Mouse (Mus musculus) CH12.LX (cell line): ENCODE measurements around the gene Scml4. TPM values are rescaled to one million over a fixed set of nuclear protein-coding genes. Genes with fewer than 3 reads are reported as not detected.

Source experiments
- DNase-seq: peaks from one replicate; pipeline ENCODE4 v3.0.0-alpha.2; 2013; ENCODE audit errors: extremely low read depth
- H3K27ac ChIP-seq: 2 replicates; pipeline ENCODE4 v1.5.1; 2012; ENCODE audit warnings: low read depth, mild to moderate bottlenecking, control low read depth, moderate library complexity; ENCODE audit not compliant: insufficient read depth
- H3K27me3 ChIP-seq: replicated peaks from 2 replicates; pipeline ENCODE3; 2012; ENCODE audit warnings: inconsistent platforms
- H3K36me3 ChIP-seq, 2 experiments: replicated peaks in 1 of 2; 2 replicates each; pipeline versions ENCODE3 to v1.6.1; 2012; ENCODE audit warnings: inconsistent platforms in 1 of 2, low read length in 1 of 2, mild to moderate bottlenecking in 1 of 2, mixed read lengths in 1 of 2, moderate library complexity in 1 of 2; ENCODE audit not compliant: control insufficient read depth in 1 of 2, insufficient read depth in 1 of 2
- H3K4me1 ChIP-seq, 2 experiments: 2 replicates each; pipeline ENCODE4 v1.6.1; 2012; ENCODE audit warnings: inconsistent platforms in 1 of 2, moderate library complexity in 1 of 2; ENCODE audit not compliant: insufficient read depth in 2 of 2, control insufficient read depth in 1 of 2
- H3K4me2 ChIP-seq: 2 replicates; pipeline ENCODE4 v1.6.1; 2012; ENCODE audit warnings: low read depth, mild to moderate bottlenecking, control low read depth; ENCODE audit not compliant: poor library complexity, insufficient read depth, severe bottlenecking
- H3K4me3 ChIP-seq, 3 experiments: fragments of 150-350 bp in 1 of 3; sonication (generic) in 1 of 3; replicated peaks in 1 of 3; 2 replicates each; pipeline versions ENCODE3 to v1.5.1; 2011 to 2012; ENCODE audit warnings: low read depth in 2 of 3, low read length in 2 of 3, mild to moderate bottlenecking in 2 of 3, moderate library complexity in 2 of 3, control low read depth in 1 of 3, improper control_type of control experiment in 1 of 3, inconsistent platforms in 1 of 3, mixed read lengths in 1 of 3; ENCODE audit not compliant: poor library complexity in 1 of 3
- H3K79me2 ChIP-seq: replicated peaks from 2 replicates; pipeline ENCODE4 v1.6.1; 2012; ENCODE audit warnings: mild to moderate bottlenecking, moderate library complexity; ENCODE audit not compliant: control insufficient read depth, poor library complexity, insufficient read depth, severe bottlenecking; ENCODE audit errors: extremely low read depth
- H3K9ac ChIP-seq: 2 replicates; pipeline ENCODE4 v1.6.1; 2012; ENCODE audit warnings: low read depth, mild to moderate bottlenecking, control low read depth, moderate library complexity; ENCODE audit not compliant: insufficient read depth
- H3K9me3 ChIP-seq: replicated peaks from 2 replicates; pipeline ENCODE3; 2012; ENCODE audit warnings: low read length, inconsistent platforms, mixed read lengths
- BHLHE40 ChIP-seq: IDR thresholded peaks from 2 replicates; pipeline ENCODE4 v1.6.1; 2011; ENCODE audit warnings: mild to moderate bottlenecking, low read depth, low read length, improper control_type of control experiment
- CHD2 ChIP-seq: IDR thresholded peaks from 2 replicates; pipeline ENCODE4 v1.6.1; 2011; ENCODE audit warnings: low read length, improper control_type of control experiment
- ELF1 ChIP-seq: IDR thresholded peaks from 2 replicates; pipeline ENCODE4 v1.6.1; 2014; ENCODE audit warnings: low read depth, mild to moderate bottlenecking, inconsistent platforms, low read length, improper control_type of control experiment
- EP300 ChIP-seq: IDR thresholded peaks from 2 replicates; pipeline ENCODE4 v1.6.1; 2011; ENCODE audit warnings: low read length, improper control_type of control experiment
- ETS1 ChIP-seq: conservative IDR thresholded peaks from 2 replicates; pipeline ENCODE4 v1.6.1; 2012; ENCODE audit warnings: low read depth, mild to moderate bottlenecking, inconsistent platforms, low read length, improper control_type of control experiment, moderate library complexity
- HCFC1 ChIP-seq: IDR thresholded peaks from 2 replicates; pipeline ENCODE4 v1.6.1; 2012; ENCODE audit warnings: low read depth, mild to moderate bottlenecking, inconsistent platforms, low read length, improper control_type of control experiment
- IRF4 ChIP-seq: IDR thresholded peaks from 2 replicates; pipeline ENCODE4 v1.6.1; 2014; ENCODE audit warnings: low read depth, mild to moderate bottlenecking, inconsistent platforms, low read length, improper control_type of control experiment
- JUN ChIP-seq: IDR thresholded peaks from 2 replicates; pipeline ENCODE4 v1.6.1; 2011; ENCODE audit warnings: low read depth, mild to moderate bottlenecking, low read length, improper control_type of control experiment, moderate library complexity; ENCODE audit not compliant: insufficient read depth
- JUND ChIP-seq: conservative IDR thresholded peaks from 2 replicates; pipeline ENCODE4 v1.6.1; 2011; ENCODE audit warnings: low read depth, low read length, improper control_type of control experiment
- MAX ChIP-seq: IDR thresholded peaks from 2 replicates; pipeline ENCODE4 v1.6.1; 2011; ENCODE audit warnings: low read length, improper control_type of control experiment
- MEF2A ChIP-seq: IDR thresholded peaks from 2 replicates; pipeline ENCODE4 v1.6.1; 2014; ENCODE audit warnings: low read depth, mild to moderate bottlenecking, inconsistent platforms, low read length, improper control_type of control experiment, borderline replicate concordance
- NRF1 ChIP-seq: IDR thresholded peaks from 2 replicates; pipeline ENCODE4 v1.6.1; 2014; ENCODE audit warnings: low read depth, mild to moderate bottlenecking, inconsistent platforms, low read length, improper control_type of control experiment, moderate library complexity
- PAX5 ChIP-seq: IDR thresholded peaks from 2 replicates; pipeline ENCODE4 v1.6.1; 2012; ENCODE audit warnings: low read length, inconsistent platforms, mixed read lengths
- POLR2A ChIP-seq: IDR thresholded peaks from 2 replicates; pipeline ENCODE4 v1.6.1; 2011; ENCODE audit warnings: low read depth, mild to moderate bottlenecking, improper control_type of control experiment, low read length
- POLR2AphosphoS2 ChIP-seq: IDR thresholded peaks from 2 replicates; pipeline ENCODE4 v1.6.1; 2011; ENCODE audit warnings: low read depth, low read length, improper control_type of control experiment
- RAD21 ChIP-seq: IDR thresholded peaks from 2 replicates; pipeline ENCODE4 v1.6.1; 2011; ENCODE audit warnings: low read depth, mild to moderate bottlenecking, low read length, improper control_type of control experiment, moderate library complexity
- SIN3A ChIP-seq: IDR thresholded peaks from 2 replicates; pipeline ENCODE4 v1.6.1; 2012; ENCODE audit warnings: low read length, improper control_type of control experiment, inconsistent platforms
- SMC3 ChIP-seq: IDR thresholded peaks from 2 replicates; pipeline ENCODE4 v1.6.1; 2011; ENCODE audit warnings: low read depth, low read length, improper control_type of control experiment
- TBP ChIP-seq: conservative IDR thresholded peaks from 2 replicates; pipeline ENCODE4 v1.6.1; 2011; ENCODE audit warnings: low read depth, low read length, improper control_type of control experiment
- TCF12 ChIP-seq: IDR thresholded peaks from 2 replicates; pipeline ENCODE4 v1.6.1; 2014; ENCODE audit warnings: low read depth, mild to moderate bottlenecking, inconsistent platforms, low read length, improper control_type of control experiment
- USF2 ChIP-seq: conservative IDR thresholded peaks from 2 replicates; pipeline ENCODE4 v1.6.1; 2011; ENCODE audit warnings: low read depth, low read length, improper control_type of control experiment
- ZC3H11A ChIP-seq: IDR thresholded peaks from 2 replicates; pipeline ENCODE4 v1.6.1; 2012; ENCODE audit warnings: low read depth, mild to moderate bottlenecking, inconsistent platforms, low read length, improper control_type of control experiment
- ZKSCAN1 ChIP-seq: IDR thresholded peaks from 2 replicates; pipeline ENCODE4 v1.6.1; 2012; ENCODE audit warnings: low read depth, inconsistent platforms, low read length, improper control_type of control experiment, borderline replicate concordance
- ZMIZ1 ChIP-seq: IDR thresholded peaks from 2 replicates; pipeline ENCODE4 v1.6.1; 2012; ENCODE audit warnings: low read depth, mild to moderate bottlenecking, inconsistent platforms, low read length, improper control_type of control experiment
- ZNF384 ChIP-seq: IDR thresholded peaks from 2 replicates; pipeline ENCODE4 v1.6.1; 2012; ENCODE audit warnings: low read depth, low read length, improper control_type of control experiment, inconsistent platforms
- dilution Hi-C: fragments of 300-500 bp; cut with MboI; formaldehyde crosslinking; loops from 2 replicates; pipeline ENCODE4 v1.14.3; 2020; ENCODE audit warnings: low sequenced_read_pairs; ENCODE audit not compliant: extremely low pct_unique_long_range_greater_than_20kb, extremely low pct_ligation_motif_present
- in situ Hi-C: fragments of 300-500 bp; cut with MboI; formaldehyde crosslinking; loops from 3 replicates; pipeline ENCODE4 v1.14.3; 2019; ENCODE audit warnings: low sequenced_read_pairs, low pct_ligation_motif_present, low pct_unique_long_range_greater_than_20kb, mixed read lengths
- polyA plus RNA-seq: library from polyadenylated mRNA; unstranded; fragments of >175 nt; gene quantifications from 2 replicates; pipeline ENCODE4 v1.2.1, GENCODE M21; 2012; ENCODE audit warnings: low read depth; ENCODE audit not compliant: insufficient read length
- total RNA-seq, 2 experiments: library from RNA; depleted of rRNA; stranded (reverse); fragments of 300-350 nt in 1 of 2; fragments of >200 nt in 1 of 2; gene quantifications; 2 replicates each; pipeline ENCODE4 v1.2.3; 2012 to 2014

The Scml4 gene
- total and polyA plus RNA-seq, 3 experiments = 2.7 to 3.3 (median 3.0) TPM

DNA sequence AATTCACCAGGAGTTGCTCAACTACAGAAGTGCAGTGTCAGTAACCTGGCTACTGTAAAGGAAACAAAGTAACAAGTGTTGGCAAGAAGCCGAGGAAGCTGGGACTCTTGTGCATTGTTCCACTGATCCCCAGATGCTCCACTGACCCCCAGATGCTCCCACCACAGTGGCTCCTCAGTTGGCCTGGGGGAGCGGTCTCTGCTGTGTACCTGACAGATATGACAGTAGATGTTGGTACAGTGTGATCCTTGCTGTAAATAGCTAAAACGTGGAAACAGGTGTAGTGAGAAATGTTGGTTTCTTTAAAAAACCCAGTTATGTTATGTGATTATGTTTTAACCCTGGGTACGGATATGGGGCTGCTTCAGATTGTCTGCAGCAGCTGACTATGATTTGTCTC, 22.1 kb upstream of the Scml4 start:
- TF ChIP-seq MEF2A (no peak), MAX (no peak), POLR2AphosphoS2 (no peak), IRF4 (no peak), JUND (no peak), TBP (no peak), EP300 (no peak), SMC3 (no peak)
- DNase-seq = no peak
- Histone ChIP-seq H3K4me3 (no peak overlapping the region), H3K4me2 (no peak overlapping the region), H3K4me1 (peaks cover 0 to 16% of the 10 kb centered on the region in 2 experiments; a peak in 2 of 4 replicates), H3K9me3 (no peaks in the 10 kb centered on the region), H3K79me2 (no peaks in the 10 kb centered on the region), H3K27me3 (no peaks in the 10 kb centered on the region), H3K9ac (no peak overlapping the region), H3K27ac (no peak overlapping the region), H3K36me3 (peaks cover 14 to 55% of the 10 kb centered on the region in 2 experiments)
- dilution Hi-C loops = no loop called here
- in situ Hi-C loops = no loop called here

DNA sequence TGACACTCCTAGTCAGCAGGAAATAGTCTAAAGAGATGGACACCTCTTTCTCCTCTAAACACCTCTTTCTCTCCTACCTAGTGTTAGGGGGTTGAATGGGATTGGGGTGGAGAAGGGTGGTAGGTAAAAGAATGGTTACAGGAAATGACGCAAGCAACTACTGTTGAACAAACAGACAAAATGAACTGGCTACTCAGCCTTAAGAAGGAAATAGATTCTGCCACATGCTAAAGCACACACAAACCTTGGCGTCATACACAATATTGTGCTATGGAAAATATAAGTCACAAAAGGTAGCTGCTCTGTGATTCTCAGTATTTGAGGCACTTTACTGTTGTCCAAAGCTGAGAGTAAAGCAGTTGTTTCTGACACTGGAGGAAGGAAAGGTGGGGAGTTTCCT, 21.4 kb upstream of the Scml4 start:
- dilution Hi-C loops = no loop called here
- Histone ChIP-seq H3K27ac (no peak overlapping the region), H3K4me1 (peaks cover 0 to 16% of the 10 kb centered on the region in 2 experiments; a peak in 1 of 4 replicates), H3K79me2 (no peaks in the 10 kb centered on the region), H3K9ac (no peak overlapping the region), H3K27me3 (no peaks in the 10 kb centered on the region), H3K36me3 (peaks cover 10 to 51% of the 10 kb centered on the region in 2 experiments), H3K9me3 (no peaks in the 10 kb centered on the region), H3K4me3 (no peak overlapping the region), H3K4me2 (no peak overlapping the region)
- in situ Hi-C loops = no loop called here
- TF ChIP-seq ZC3H11A (no peak), SIN3A (no peak), PAX5 (no peak), IRF4 (no peak), JUND (no peak), ZNF384 (no peak), MAX (no peak), EP300 (no peak), BHLHE40 (no peak), CHD2 (no peak), MEF2A (no peak)
- DNase-seq = no peak

- TF ChIP-seq USF2 (no peak), ZMIZ1 (no peak), MEF2A (no peak), ELF1 (no peak), ZNF384 (no peak), POLR2A (no peak), RAD21 (no peak), IRF4 (no peak), ETS1 (no peak), TCF12 (no peak), SMC3 (no peak), NRF1 (no peak), POLR2AphosphoS2 (no peak), JUN (no peak), HCFC1 (no peak), ZKSCAN1 (no peak)
- TF ChIP-seq, all 38 proteins: peak for 0
- Histone ChIP-seq H3K36me3 (peaks cover 5 to 38% of the 10 kb centered on the region in 2 experiments), H3K9me3 (no peaks in the 10 kb centered on the region), H3K27me3 (no peaks in the 10 kb centered on the region), H3K4me2 (no peak overlapping the region), H3K4me3 (no peak overlapping the region), H3K27ac (no peak overlapping the region), H3K4me1 (peaks cover 0 to 22% of the 10 kb centered on the region in 2 experiments; a peak in 2 of 4 replicates), H3K9ac (no peak overlapping the region), H3K79me2 (no peaks in the 10 kb centered on the region)
- no peak for DNase-seq
- in situ Hi-C loops = no loop called here
- dilution Hi-C loops = no loop called here
Measured at GRCm38 (mm10) chr10:42840036-42840435, 20.1 kb upstream of the Scml4 start.
